Mouse (Mus musculus) erythroid progenitor cell, adult 5-6 weeks (primary cell): ENCODE results near the gene Mrps23. TPM values are rescaled to one million over a fixed set of nuclear protein-coding genes. Genes with fewer than 3 reads are reported as not detected.
A peak's percentile ranks its signal among the peaks of the same experiment; 100 is the strongest.
"Not testable (repeated sequence)": the region's sequence is repeated elsewhere in the genome, so short reads cannot be mapped to it uniquely, and the experiment has no call there.

Source experiments
- ATAC-seq: replicated peaks from 2 replicates; pipeline ENCODE4 v1.8.0; 2016; ENCODE audit warnings: moderate number of reproducible peaks, mild to moderate bottlenecking, moderate TSS enrichment, inconsistent platforms; ENCODE audit not compliant: poor library complexity, low FRiP score, severe bottlenecking
- total RNA-seq, 2 experiments: library from RNA; stranded (forward) in 1 of 2; stranded (reverse) in 1 of 2; fragments of 150-400 nt in 1 of 2; fragments of 186-747, 209-891 nt in 1 of 2; gene quantifications; 2 replicates each; pipeline versions ENCODE4 v1.2.3 to v1.2.4; 2015 to 2017; ENCODE audit warnings: low replicate concordance in 2 of 2

The Mrps23 gene
- total RNA-seq, 2 experiments from 2014 or later, result 23.1 to 24.3 TPM

DNA sequence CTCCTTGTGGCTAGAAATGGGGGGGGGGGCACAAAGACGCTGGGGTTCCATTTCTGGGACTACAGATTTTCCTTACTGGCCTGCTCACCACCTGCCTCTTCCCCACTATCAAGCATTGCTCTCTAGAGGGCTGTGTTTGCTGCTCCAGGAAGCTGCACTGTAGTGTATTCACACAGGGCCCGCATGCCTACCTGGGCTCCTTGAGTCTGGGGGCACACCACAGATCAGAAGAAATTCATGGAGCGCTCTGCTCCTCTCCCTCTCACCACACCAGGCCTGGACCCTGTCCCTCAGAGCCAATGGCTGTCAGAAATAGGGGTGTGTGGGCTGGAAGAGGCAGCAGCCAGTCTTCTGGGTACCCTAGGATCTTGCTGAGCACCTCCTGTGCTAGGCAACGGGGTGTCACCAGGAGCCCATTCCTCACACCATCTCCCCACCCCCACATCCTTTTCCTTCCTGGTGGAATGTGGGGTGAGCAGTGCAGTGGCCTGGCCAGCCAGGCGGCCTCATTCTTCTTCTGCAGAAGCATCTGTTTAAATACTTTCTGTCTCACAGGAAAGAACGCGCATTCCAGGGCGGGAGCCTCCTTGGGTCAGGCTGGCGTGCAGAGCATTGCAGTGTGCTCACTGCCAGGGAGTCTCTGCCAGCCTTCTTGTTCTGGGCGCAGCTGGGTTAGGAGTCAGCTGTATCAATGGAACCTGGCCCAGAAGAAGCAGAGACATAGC lies 31.4 kb upstream of the Mrps23 start:
- ATAC-seq, result 0 out of 2 replicates have a peak, but pooled peaks have one; percentile 6

DNA sequence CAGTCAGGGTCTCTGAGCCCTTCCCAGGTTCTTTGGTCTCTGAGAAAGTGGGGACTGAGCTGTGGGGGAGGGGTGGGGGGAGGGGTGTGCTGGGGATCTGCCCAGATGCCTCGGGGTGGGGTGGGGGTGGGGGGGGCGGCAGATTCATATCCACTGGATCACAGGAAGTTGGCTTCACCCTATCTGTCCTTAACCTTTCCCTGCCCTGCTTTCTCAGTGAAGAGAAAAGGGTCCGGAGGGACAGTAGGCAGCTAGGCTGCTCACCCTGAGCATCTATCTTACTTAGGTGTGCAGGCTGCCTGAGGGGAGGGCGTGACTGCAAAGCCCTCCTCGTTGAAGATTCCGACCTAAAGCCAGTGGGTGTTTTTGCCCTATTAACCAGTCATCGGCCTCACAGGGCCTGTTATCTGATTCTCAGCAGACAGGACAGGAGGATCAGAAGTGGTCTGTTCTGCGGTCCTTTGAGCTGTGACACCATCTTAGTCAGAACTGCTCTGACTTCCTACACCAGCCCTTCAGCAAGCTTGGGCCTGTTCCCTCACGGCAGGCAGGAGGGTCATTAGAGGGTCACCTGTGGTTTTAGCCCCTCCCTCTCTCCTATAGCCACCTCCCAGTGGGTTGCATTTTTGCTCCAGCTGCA lies 30.7 kb upstream of the Mrps23 start:
- no peak for ATAC-seq

DNA sequence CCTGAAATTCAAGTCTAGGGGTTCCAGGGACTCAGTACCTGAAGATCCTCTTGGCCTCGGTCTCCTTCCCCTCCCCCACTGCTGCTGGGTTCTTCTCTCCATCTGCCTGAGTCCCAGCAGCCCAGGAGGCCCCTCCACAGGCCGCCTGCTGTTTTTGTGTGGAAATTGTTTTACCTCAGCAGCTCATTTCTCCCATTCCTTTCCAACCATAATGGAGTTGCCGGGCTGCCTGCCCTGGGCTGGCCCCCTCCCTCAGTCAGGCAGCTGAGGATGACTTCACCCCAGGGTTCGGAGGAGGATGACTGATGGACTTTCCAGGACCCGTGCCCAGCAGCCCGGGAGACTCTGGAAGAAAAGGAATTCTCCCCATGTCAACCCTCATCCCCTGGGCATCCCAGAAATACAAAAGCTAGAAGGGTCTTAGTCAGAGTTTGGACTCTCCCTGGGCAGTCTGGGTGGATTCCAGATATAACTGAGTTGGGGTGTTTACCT lies 23.7 kb upstream of the Mrps23 start:
- no peak for ATAC-seq

DNA sequence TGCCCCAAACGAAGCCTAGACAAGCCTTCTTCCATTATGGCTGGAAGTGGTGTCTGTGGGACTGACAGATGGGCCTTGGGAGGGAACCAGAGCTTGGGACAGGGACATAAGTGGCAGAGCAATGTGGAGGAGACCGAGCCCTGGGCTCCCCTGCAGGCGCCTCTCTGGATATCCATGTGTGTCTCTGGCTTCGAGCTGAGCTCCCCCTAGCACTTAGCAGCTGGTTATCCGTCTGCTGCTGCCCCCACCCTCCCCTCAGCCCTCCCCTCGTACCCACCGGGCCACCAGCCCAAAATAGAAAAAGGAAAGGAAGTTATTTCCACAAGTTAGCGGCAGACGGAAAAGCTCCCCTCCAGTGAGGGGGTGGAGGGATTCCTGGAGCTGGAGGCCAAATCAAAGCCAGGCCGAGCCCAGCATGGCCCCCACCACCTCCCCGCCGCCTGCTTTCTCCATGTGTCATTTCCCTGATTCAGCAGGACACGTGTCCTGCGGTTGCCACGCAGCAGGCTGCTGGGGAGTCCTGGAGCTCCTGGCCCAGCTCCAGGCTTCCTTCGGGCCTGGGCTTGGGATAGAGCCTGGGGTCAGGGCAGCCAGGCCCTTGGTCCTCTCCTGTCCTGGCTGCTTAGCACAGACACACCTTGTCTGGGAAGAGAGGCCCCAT lies 23.1 kb upstream of the Mrps23 start:
- ATAC-seq, result no peak

DNA sequence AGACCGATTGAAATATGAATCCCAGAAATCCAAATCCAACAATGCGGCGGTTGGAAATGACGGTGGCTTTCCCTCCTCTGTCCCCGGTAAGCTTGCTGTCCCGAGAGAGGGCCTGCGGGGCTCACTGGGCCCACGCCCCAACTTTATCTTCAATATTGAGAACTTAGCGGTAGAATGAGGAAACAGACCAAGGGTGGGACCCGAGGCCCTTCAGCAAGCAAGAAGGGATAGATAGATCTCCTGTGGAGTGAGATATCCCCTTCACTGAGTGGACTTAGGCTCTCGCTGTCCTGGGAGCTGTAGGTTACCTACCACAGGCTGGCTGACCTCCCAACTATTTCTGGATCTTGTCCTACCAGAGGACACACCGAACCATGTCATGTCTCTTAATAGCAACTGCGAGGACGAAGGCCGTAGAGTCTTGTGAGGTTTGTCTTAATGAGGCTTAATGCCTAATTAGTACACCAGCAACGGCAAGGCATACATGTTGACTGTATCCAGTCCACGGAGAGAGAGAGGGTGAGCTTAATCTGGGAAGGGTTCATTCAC lies 19.5 kb upstream of the Mrps23 start:
- no peak for ATAC-seq

DNA sequence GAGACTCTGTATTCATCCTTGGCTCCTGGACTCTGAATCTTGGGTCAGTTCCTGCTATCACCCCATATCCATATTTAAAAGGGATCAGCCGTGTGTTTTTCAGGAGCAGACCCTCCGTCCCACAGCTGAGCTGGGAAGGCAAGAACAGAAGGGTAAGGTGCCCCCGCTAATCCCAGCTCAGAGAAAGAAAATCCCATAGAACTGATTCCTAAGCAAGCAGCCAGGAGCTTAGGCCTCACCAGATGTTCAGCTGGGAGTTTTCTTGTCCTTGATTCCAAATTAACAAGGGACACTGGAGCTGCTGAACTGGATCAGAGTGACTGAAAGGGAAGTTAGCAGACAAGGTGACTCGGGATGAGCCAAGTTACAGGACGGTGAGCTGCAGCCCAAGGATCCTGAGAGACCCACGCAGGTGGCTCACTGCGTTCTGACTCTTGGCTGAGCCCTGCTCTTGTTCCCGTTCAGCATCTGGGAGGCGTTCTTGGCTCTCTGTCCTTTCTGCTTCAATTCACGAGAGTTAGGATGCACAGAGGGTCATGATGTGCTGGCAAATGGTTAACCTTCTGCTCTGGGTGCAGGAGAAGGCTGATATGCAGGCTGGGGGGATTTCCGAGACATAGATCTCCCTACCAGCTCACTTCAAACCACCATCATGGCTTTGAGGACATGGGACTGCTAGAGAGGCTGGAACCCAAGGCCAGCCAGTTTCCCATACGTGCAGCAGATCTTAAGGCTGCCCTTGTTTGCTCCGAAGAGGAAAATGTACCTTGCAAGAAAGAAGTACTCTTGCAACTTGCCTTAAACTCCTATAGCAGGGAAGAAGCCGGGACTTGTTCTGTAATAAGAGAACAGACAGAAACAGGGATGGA lies 17.9 kb upstream of the Mrps23 start:
- no peak for ATAC-seq

DNA sequence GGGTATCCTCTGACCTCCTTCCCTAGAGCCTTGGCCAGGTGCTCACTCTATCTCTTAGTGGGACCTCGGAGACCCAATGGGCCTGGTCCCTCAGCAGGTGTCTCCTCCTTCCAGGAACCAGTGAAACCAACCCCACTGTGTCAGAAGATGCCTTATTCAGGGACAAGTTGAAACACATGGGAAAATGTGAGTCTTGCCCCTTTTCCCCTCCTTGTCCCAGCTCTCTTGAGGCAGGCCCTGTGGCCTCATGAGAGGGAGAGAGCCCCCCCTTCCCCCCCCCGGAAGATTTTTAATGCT lies 17.3 kb upstream of the Mrps23 start:
- no peak for ATAC-seq

DNA sequence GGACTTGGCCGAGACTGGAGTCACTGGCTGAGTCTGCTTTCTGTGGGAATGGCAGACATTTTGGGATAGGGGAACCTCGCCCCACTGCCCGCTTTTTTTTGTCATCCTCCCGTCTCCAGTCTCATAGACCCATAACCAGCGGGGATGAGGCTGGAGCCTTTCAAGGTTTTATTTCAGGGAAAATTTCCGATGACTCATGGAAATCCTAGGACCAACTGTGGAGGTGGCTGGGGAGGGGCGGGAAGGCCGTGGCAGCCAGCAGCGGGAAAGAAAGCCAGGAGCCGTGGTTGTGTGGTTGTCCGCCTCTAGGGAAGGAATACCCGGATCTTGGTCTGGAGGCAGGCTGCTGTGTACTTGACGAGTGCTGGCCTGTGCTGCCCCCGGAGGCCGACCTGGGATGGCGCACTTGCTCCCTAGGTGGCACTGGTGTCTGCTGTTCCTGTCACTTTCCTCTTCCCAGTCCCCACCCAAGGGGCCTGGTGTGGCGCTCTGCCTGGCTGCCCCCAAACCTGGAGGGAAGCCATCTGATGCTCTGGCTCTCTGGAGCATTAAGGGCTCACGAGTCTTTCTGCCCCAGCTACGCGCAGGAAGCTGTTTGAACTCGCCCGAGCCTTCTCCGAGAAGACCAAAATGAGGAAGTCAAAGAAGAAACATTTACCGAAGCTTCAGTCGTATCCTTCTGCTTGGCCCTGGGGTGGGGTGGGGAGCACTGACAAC lies 16.6 kb upstream of the Mrps23 start:
- ATAC-seq, result peak; percentile 57; the same call in 1 of the 2 replicates

DNA sequence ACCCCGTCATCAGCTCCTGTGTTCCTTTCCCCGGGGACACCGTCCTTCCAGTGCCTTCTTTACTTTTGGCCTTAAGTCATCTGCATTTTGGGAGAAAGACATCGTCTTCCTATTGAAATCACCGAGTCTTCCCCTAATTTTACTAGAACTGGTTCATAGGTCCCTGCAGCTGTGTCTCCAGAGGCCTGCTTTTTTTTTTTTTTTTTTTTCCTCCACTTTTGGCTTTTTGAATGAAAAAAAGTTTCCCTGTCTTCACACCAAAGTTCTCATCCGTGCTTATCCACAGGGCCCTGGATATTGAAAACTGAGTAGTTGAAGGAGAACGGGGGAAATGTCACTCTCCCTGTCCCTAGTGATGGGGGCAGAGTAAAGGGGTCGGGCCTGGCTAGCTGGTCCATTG lies 16.0 kb upstream of the Mrps23 start:
- ATAC-seq, result no peak

DNA sequence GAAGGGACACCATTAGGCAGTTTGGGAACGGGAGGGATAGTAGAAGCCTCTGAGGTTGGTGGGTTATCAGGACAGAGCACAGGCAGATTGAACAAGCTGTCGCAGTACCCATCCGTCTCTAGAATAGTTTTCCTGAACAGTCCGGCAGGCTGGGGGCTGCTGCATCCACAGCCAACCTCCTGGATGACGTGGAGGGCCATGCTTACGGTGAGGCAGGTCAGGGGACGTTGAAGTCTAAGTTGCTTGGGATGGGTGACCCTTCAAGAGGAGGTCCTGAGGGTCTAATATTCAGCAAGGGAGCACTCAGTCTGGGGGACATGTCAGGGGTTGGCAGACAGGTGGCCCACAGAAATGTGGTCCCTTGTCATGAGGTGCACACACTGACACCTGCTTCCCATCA lies 15.6 kb upstream of the Mrps23 start:
- ATAC-seq, result no peak

DNA sequence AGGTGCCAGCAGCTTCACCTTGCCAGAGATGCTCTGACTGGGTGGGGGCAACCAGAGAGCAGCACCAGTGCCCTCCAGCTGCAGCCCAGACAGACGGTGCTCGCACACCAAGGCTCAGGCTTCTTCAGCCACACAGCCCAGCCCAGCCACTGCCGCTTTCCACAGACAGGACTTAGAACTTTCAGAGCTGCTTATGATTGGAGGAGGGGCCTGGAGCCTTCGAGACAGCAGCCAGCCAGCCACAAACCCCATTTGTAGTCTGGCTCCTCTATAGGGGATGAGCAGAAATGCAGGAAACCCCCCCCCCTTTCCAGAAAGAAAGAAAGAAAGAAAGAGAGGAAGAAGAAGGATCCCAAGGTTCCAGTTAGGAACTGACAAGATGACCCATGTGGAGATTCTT lies 11.6 kb upstream of the Mrps23 start:
- ATAC-seq, result no peak

DNA sequence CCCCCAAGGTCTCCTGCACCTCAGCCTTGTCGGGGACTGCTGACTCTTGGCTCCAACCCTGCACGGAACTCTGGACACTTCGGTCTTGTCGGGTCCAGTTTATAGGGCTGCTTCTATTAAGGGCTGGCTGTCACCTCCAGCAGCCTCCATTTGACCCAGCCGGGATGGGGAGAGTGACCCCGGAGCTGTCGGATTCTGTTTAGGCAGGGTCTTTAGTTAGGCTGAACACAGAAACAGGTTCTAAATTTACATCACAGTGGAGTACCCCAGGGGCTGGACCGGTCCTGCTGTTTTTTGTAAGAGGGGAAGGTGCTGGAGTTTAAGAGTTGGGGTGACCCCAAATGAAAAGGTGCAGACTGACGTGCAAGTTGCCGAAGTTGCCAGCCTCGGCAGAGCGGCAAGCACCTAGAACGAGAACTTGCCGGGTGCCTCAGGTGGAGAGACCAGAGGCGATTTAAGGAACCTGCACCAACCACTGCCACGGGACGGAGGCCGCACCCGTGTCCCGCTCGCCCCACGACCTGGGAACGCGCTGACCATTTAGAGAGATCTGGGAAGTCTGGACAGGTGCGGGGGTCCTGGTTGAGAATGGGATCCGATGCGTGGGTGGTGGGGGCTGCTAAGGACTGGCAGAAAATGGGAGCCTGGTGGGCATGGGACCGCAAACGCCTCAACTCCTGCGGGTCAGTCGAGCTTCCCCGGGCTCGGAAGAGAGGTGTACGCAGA lies 10.9 kb upstream of the Mrps23 start:
- no peak for ATAC-seq

DNA sequence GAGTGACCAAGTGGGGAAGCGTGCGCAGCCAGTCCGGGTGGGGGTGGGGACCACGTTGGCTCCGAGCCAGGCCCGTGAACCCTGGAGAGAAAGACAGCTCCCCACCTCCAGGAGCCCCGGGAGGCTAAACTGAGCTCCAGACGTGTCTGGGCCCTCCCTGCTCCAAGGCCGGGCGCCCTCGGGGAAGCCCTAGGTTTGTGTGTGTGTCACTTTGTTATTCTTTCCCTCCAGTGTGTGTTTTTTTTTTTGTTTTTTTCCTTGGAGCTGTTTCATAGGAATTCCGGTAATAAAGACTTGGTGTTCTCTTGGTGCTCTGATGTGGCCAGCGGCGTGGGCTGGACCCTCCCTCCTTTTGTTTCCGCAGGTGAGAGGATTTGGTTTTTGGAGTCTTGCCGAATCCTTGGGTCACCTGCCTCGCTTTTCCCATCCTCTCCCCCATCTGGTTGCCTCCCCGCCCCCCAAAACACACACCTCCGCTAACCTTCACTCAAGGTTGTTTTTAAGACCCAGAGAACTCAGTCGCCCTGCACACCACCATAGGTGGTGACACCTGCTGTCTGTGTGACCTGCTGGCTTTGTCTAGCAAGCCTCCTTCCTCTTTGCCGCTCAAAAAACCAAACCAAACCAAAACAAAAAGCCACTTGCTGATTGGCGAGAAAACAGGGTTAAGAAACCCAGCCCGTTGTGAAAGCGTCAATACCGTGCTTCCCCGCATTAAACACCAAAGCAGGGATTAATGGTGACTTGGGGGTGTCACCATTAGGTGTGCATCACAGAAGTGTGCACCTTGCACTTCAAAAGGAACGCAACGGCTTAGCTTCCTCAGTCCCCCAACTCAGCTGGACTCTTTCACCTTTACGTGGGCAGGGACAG lies 10.1 kb upstream of the Mrps23 start:
- ATAC-seq, result no peak

DNA sequence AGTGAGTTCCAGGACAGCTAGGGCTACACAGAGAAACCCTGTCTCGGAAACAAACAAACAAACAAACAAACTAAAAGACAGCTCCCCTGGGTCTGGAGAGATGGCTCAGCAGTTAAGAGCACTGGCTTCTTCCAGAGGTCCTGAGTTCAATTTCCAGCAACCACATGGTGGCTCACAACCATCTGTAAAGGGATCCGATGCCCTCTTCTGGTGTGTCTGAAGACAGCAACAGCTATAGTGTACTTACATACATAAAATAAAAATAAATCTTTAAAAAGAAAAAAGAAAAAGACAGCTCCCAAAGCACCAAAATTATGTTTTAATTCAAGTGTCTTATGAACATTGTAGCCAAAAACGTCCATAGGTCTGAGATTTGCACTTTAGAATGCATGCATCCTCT lies 8.5 kb upstream of the Mrps23 start:
- ATAC-seq, result not testable (repeated sequence)

DNA sequence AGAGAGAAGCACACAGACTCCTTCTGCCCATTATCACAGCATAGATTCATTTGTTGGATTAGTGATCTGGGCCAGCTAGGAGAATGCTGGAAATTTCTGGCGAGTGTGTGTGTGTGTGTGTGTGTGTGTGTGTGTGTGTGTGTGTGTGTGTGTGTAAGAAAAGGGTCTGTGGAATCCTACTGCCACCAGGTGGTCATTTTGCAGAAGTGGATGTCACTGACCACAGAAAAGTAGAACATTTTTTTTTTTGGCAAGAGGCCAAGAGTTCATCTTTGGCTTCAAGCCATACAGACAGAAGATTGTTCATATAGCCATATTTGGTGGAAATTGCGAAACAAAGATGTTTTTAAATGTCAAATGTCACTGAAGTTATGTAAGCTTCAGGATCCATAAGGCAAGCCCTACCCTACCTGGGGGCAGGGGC lies 7.0 kb upstream of the Mrps23 start:
- ATAC-seq, result no peak

DNA sequence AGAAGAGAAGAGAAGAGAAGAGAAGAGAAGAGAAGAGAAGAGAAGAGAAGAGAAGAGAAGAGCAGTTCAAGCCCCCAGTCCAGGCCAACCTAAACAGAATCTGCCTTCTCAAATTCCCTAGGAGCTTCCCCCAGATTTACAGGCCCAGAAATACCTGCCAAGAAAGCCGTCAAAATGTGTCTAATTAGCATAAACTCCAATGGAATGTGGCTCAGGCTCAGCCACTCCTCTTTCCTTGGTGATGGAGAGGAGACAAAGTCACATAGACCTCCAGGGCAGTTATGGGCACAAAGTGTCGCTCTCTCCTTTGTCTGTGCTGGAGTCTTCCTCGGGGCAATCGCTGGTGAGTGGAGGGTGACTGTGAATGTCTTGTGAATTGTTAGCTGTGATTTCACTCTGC lies 6.0 kb upstream of the Mrps23 start:
- no peak for ATAC-seq

DNA sequence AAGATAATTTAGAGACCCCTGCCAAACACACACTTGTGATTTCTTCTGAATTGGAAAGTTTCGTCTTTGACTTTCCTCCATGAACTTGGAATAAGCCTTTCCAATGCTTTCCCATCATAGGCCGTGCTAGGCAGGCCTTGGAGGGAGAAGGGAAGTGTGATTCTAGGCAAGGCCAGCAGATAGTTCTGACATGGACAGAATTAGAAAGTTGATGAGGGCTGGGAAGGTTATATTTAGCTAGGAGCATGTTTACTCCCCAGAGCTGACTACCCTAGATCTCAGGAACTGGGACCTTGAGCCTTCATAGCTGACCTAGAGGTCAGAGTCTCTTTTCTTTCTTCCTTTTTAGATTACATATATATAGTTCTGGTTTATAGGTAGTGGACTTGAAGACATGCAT lies 3.0 kb upstream of the Mrps23 start:
- no peak for ATAC-seq

DNA sequence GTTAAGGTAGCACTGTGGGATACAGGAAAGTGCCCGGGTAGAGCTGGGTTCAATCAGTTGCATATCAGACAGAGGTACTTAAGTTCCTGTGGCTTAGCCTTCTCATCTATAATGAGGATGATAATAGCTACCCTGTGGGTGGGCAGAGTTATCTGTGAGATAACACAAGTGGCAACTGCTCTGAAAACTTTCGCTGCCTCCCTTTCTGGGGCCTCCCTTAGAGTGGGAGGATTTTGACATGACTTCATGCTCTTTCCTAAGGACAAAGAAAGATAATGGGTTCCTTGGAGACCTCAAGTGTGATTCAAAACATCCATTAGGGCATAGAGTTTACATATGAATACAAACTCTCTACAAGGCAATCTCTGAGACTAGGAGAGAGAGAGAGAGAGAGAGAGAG lies 2.1 kb upstream of the Mrps23 start:
- ATAC-seq, result no peak
